Mouse (Mus musculus): ENCODE results near the gene Cd247. TPM values are rescaled to one million over a fixed set of nuclear protein-coding genes. Genes with fewer than 3 reads are reported as not detected.

Gene Cd247
- polyA plus RNA-seq, 1 experiment from 2014 or later = 1.3 TPM

DNA sequence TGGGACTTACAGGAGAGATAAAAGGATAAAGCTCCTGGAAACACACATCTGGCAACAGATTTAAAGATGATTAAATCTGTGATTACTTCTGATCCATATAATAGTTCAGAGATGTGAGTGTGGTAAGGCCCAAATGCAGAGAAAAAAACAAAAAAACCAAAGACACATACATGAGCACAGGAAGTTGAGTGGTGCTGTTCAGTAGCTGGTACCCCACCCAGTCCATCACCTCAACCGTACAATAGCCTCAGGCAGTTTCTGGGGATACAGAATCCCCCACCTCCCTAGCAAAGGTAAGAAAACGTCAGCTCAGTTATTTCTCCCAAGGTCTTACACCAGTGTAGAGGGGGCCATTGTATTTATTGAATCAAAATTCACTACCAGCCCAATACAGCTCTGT is 22.2 kb downstream of the Cd247 start:
- 72% methylated on average over 2 of the region's 2 CpGs for WGBS

GRCm38 (mm10) chr1:165811170-165811569 is 22.7 kb downstream of the Cd247 start:
- no peak for ATAC-seq
- no peak overlapping the region for H3K9ac ChIP-seq (ENCODE audit: low read depth, low read length)
- H3K36me3 ChIP-seq (ENCODE audit: control insufficient read depth, insufficient read depth, low read length) = no peaks in the 10 kb centered on the region
- no peak overlapping the region for H3K27ac ChIP-seq (ENCODE audit: low read length)
- no peak overlapping the region for H3K4me2 ChIP-seq (ENCODE audit: low read length)
- no peaks in the 10 kb centered on the region; the same call in 1 of the 2 replicates for H3K27me3 ChIP-seq (ENCODE audit: control insufficient read depth, insufficient read depth, low read depth, low read length)
- no peaks in the 10 kb centered on the region for H3K9me3 ChIP-seq (replicated peaks; ENCODE audit: control insufficient read depth, low read length, poor library complexity, severe bottlenecking)
- H3K4me1 ChIP-seq (ENCODE audit: control insufficient read depth, insufficient read depth, low read length) = peaks cover 18% of the 10 kb centered on the region
- 96% methylated on average over 5 of the region's 5 CpGs for WGBS
- no peak overlapping the region for H3K4me3 ChIP-seq (ENCODE audit: low read depth, low read length)

More for the DNA sequence above, 22.2 kb downstream of the Cd247 start:
- Histone ChIP-seq H3K4me1 (ENCODE audit: control insufficient read depth, insufficient read depth, low read length) (peaks cover 18% of the 10 kb centered on the region), H3K4me3 (ENCODE audit: low read depth, low read length) (no peak overlapping the region), H3K9ac (ENCODE audit: low read depth, low read length) (no peak overlapping the region), H3K9me3 (replicated peaks; ENCODE audit: control insufficient read depth, low read length, poor library complexity, severe bottlenecking) (no peaks in the 10 kb centered on the region), H3K36me3 (ENCODE audit: control insufficient read depth, insufficient read depth, low read length) (no peaks in the 10 kb centered on the region), H3K4me2 (ENCODE audit: low read length) (no peak overlapping the region), H3K27me3 (ENCODE audit: control insufficient read depth, insufficient read depth, low read depth, low read length) (no peaks in the 10 kb centered on the region; the same call in 1 of the 2 replicates), H3K27ac (ENCODE audit: low read length) (no peak overlapping the region)
- no peak for ATAC-seq

DNA sequence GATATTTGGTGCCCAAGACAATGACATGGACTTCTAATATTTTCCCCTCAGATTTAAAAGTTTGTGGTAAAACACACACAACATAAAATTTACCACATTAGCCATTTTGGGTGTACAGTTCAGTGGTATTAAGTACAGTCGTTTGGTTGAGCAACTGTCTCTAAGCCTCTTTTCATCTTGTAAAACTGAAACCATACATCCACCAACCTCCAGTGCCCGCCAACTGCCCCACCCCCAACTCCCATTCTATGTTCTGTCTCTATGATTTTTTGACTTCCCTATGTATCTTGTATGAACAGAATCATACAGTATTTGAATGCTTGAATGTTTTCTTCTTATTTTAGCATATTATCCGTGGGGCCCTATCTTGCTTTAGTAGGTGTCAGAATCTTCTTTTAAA is 24.3 kb downstream of the Cd247 start:
- Histone ChIP-seq H3K36me3 (ENCODE audit: control insufficient read depth, insufficient read depth, low read length) (no peaks in the 10 kb centered on the region), H3K27me3 (ENCODE audit: control insufficient read depth, insufficient read depth, low read depth, low read length) (peaks cover 7% of the 10 kb centered on the region), H3K9me3 (replicated peaks; ENCODE audit: control insufficient read depth, low read length, poor library complexity, severe bottlenecking) (no peaks in the 10 kb centered on the region), H3K4me1 (ENCODE audit: control insufficient read depth, insufficient read depth, low read length) (peaks cover 18% of the 10 kb centered on the region), H3K9ac (ENCODE audit: low read depth, low read length) (no peak overlapping the region), H3K27ac (ENCODE audit: low read length) (no peak overlapping the region), H3K4me2 (ENCODE audit: low read length) (no peak overlapping the region), H3K4me3 (ENCODE audit: low read depth, low read length) (no peak overlapping the region)
- WGBS = 76% methylated on average over 3 of the region's 3 CpGs
- no peak for ATAC-seq

- Histone ChIP-seq H3K9me3 (replicated peaks; ENCODE audit: control insufficient read depth, low read length, poor library complexity, severe bottlenecking) (no peaks in the 10 kb centered on the region), H3K36me3 (ENCODE audit: control insufficient read depth, insufficient read depth, low read length) (no peaks in the 10 kb centered on the region), H3K4me1 (ENCODE audit: control insufficient read depth, insufficient read depth, low read length) (peaks cover 26% of the 10 kb centered on the region), H3K4me2 (ENCODE audit: low read length) (no peak overlapping the region), H3K27me3 (ENCODE audit: control insufficient read depth, insufficient read depth, low read depth, low read length) (peaks cover 7% of the 10 kb centered on the region), H3K4me3 (ENCODE audit: low read depth, low read length) (no peak overlapping the region), H3K9ac (ENCODE audit: low read depth, low read length) (peak overlapping the region; percentile 35; the same call in 1 of the 2 replicates), H3K27ac (ENCODE audit: low read length) (peak overlapping the region; percentile 74)
- 0 out of 2 replicates have a peak, but pooled peaks have one; percentile 13 for ATAC-seq
- WGBS = 5% methylated on average over 7 of the region's 7 CpGs
Observed at GRCm38 (mm10) chr1:165814116-165814515, 25.6 kb downstream of the Cd247 start.

GRCm38 (mm10) chr1:165814521-165815278 is 26.2 kb downstream of the Cd247 start:
- H3K9me3 ChIP-seq (replicated peaks; ENCODE audit: control insufficient read depth, low read length, poor library complexity, severe bottlenecking) = no peaks in the 10 kb centered on the region
- ATAC-seq = peak; percentile 18
- H3K9ac ChIP-seq (ENCODE audit: low read depth, low read length) = peak overlapping the region; percentile 35; the same call in 1 of the 2 replicates
- peak overlapping the region; percentile 74 for H3K27ac ChIP-seq (ENCODE audit: low read length)
- H3K4me1 ChIP-seq (ENCODE audit: control insufficient read depth, insufficient read depth, low read length) = peaks cover 26% of the 10 kb centered on the region
- no peak overlapping the region for H3K4me3 ChIP-seq (ENCODE audit: low read depth, low read length)
- WGBS = 10% methylated on average over 14 of the region's 14 CpGs
- H3K27me3 ChIP-seq (ENCODE audit: control insufficient read depth, insufficient read depth, low read depth, low read length) = peaks cover 9% of the 10 kb centered on the region
- H3K36me3 ChIP-seq (ENCODE audit: control insufficient read depth, insufficient read depth, low read length) = no peaks in the 10 kb centered on the region
- 0 out of 2 replicates have a peak overlapping the region, but pooled peaks have one; percentile 14 for H3K4me2 ChIP-seq (ENCODE audit: low read length)

- WGBS = 86% methylated on average over 9 of the region's 9 CpGs
- no peaks in the 10 kb centered on the region for H3K9me3 ChIP-seq (replicated peaks; ENCODE audit: control insufficient read depth, low read length, poor library complexity, severe bottlenecking)
- H3K36me3 ChIP-seq (ENCODE audit: control insufficient read depth, insufficient read depth, low read length) = no peaks in the 10 kb centered on the region
- H3K4me1 ChIP-seq (ENCODE audit: control insufficient read depth, insufficient read depth, low read length) = peaks cover 26% of the 10 kb centered on the region
- H3K27me3 ChIP-seq (ENCODE audit: control insufficient read depth, insufficient read depth, low read depth, low read length) = peaks cover 9% of the 10 kb centered on the region
- no peak overlapping the region for H3K4me3 ChIP-seq (ENCODE audit: low read depth, low read length)
- no peak overlapping the region for H3K4me2 ChIP-seq (ENCODE audit: low read length)
- H3K9ac ChIP-seq (ENCODE audit: low read depth, low read length) = no peak overlapping the region
- no peak for ATAC-seq
- no peak overlapping the region for H3K27ac ChIP-seq (ENCODE audit: low read length)
Observed at GRCm38 (mm10) chr1:165816391-165816790, 27.9 kb downstream of the Cd247 start.

GRCm38 (mm10) chr1:165817264-165817663 is 28.8 kb downstream of the Cd247 start:
- H3K27me3 ChIP-seq (ENCODE audit: control insufficient read depth, insufficient read depth, low read depth, low read length) = peaks cover 9% of the 10 kb centered on the region
- H3K36me3 ChIP-seq (ENCODE audit: control insufficient read depth, insufficient read depth, low read length) = no peaks in the 10 kb centered on the region
- WGBS = 38% methylated on average over 9 of the region's 9 CpGs
- no peak for ATAC-seq
- no peaks in the 10 kb centered on the region for H3K9me3 ChIP-seq (replicated peaks; ENCODE audit: control insufficient read depth, low read length, poor library complexity, severe bottlenecking)
- H3K9ac ChIP-seq (ENCODE audit: low read depth, low read length) = no peak overlapping the region
- no peak overlapping the region for H3K27ac ChIP-seq (ENCODE audit: low read length)
- H3K4me2 ChIP-seq (ENCODE audit: low read length) = no peak overlapping the region
- H3K4me1 ChIP-seq (ENCODE audit: control insufficient read depth, insufficient read depth, low read length) = peaks cover 26% of the 10 kb centered on the region
- no peak overlapping the region for H3K4me3 ChIP-seq (ENCODE audit: low read depth, low read length)

GRCm38 (mm10) chr1:165818145-165818860 is 29.8 kb downstream of the Cd247 start:
- H3K4me2 ChIP-seq (ENCODE audit: low read length) = no peak overlapping the region
- no peak overlapping the region for H3K4me3 ChIP-seq (ENCODE audit: low read depth, low read length)
- H3K27me3 ChIP-seq (ENCODE audit: control insufficient read depth, insufficient read depth, low read depth, low read length) = peaks cover 9% of the 10 kb centered on the region
- peak; percentile 44; the same call in 1 of the 2 replicates for ATAC-seq
- WGBS = 31% methylated on average over 8 of the region's 8 CpGs
- no peaks in the 10 kb centered on the region for H3K9me3 ChIP-seq (replicated peaks; ENCODE audit: control insufficient read depth, low read length, poor library complexity, severe bottlenecking)
- peak overlapping the region; percentile 26; the same call in 1 of the 2 replicates for H3K27ac ChIP-seq (ENCODE audit: low read length)
- peaks cover 26% of the 10 kb centered on the region for H3K4me1 ChIP-seq (ENCODE audit: control insufficient read depth, insufficient read depth, low read length)
- no peaks in the 10 kb centered on the region for H3K36me3 ChIP-seq (ENCODE audit: control insufficient read depth, insufficient read depth, low read length)
- H3K9ac ChIP-seq (ENCODE audit: low read depth, low read length) = 0 out of 2 replicates have a peak overlapping the region, but pooled peaks have one; percentile 44

DNA sequence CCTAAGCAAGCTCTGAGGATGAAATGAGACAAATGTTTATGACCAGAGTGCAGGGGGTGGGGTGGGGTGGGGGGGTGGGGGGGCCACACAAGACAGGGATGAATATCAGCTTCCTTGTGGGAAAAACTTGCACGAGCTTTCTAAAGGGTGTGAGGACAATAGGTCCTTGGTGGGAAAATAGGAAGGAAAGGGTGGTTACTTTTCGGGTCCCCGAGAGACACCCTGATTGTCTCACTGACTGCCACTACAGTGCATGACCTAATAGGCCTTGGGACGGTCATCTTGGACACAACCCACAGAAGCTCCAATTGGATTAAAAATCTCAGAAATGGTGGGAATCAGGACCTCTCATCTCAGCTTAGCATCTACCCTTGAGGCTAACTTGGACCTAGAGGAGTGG is 30.7 kb downstream of the Cd247 start:
- WGBS = 83% methylated on average over 4 of the region's 4 CpGs
- Histone ChIP-seq H3K27ac (ENCODE audit: low read length) (no peak overlapping the region), H3K36me3 (ENCODE audit: control insufficient read depth, insufficient read depth, low read length) (no peaks in the 10 kb centered on the region), H3K4me2 (ENCODE audit: low read length) (no peak overlapping the region), H3K4me1 (ENCODE audit: control insufficient read depth, insufficient read depth, low read length) (peaks cover 20% of the 10 kb centered on the region), H3K9ac (ENCODE audit: low read depth, low read length) (no peak overlapping the region), H3K9me3 (replicated peaks; ENCODE audit: control insufficient read depth, low read length, poor library complexity, severe bottlenecking) (no peaks in the 10 kb centered on the region), H3K27me3 (ENCODE audit: control insufficient read depth, insufficient read depth, low read depth, low read length) (peaks cover 9% of the 10 kb centered on the region), H3K4me3 (ENCODE audit: low read depth, low read length) (no peak overlapping the region)
- ATAC-seq = no peak

Measured in midbrain, embryonic 16.5 days (tissue).